Mouse (Mus musculus) limb, embryonic 13.5 days (tissue): ENCODE measurements around the gene Otof. TPM values are rescaled to one million over a fixed set of nuclear protein-coding genes. Genes with fewer than 3 reads are reported as not detected.

Experiments
- ATAC-seq: fragments of 200-750 bp; cut with Nextera tagmentation; 2 replicates; pipeline ENCODE4 v1.8.0; 2017; ENCODE audit warnings: low read depth, moderate number of reproducible peaks, moderate TSS enrichment; ENCODE audit not compliant: low FRiP score
- H3K27ac ChIP-seq: fragments of 300-500 bp; sonication (generic); 2 replicates; pipeline ENCODE4 v1.5.1; 2015; ENCODE audit warnings: inconsistent platforms, mild to moderate bottlenecking, moderate library complexity
- H3K27me3 ChIP-seq: fragments of 300-500 bp; sonication (generic); 2 replicates; pipeline ENCODE4 v1.6.1; 2015; ENCODE audit warnings: mild to moderate bottlenecking, inconsistent platforms
- H3K36me3 ChIP-seq: fragments of 300-500 bp; sonication (generic); 2 replicates; pipeline ENCODE4 v1.6.1; 2015; ENCODE audit warnings: inconsistent platforms, mild to moderate bottlenecking, moderate library complexity
- H3K4me1 ChIP-seq: fragments of 300-500 bp; sonication (generic); 2 replicates; pipeline ENCODE4 v1.6.1; 2015; ENCODE audit warnings: inconsistent platforms
- H3K4me2 ChIP-seq: fragments of 300-500 bp; sonication (generic); replicated peaks from 2 replicates; pipeline ENCODE4 v1.6.1; 2015; ENCODE audit warnings: inconsistent platforms, mild to moderate bottlenecking, moderate library complexity
- H3K4me3 ChIP-seq: fragments of 300-500 bp; sonication (generic); 2 replicates; pipeline ENCODE4 v1.5.1; 2015; ENCODE audit warnings: moderate library complexity, mild to moderate bottlenecking, inconsistent platforms
- H3K9ac ChIP-seq: fragments of 300-500 bp; sonication (generic); 2 replicates; pipeline ENCODE4 v1.6.1; 2015; ENCODE audit warnings: mild to moderate bottlenecking, inconsistent platforms
- H3K9me3 ChIP-seq: fragments of 300-500 bp; sonication (generic); 2 replicates; pipeline ENCODE4 v1.6.1; 2016; ENCODE audit warnings: inconsistent platforms
- WGBS: fragments of 180-500 bp; shearing (Covaris S2); methylation state at CpG from one replicate; pipeline ENCODE4 v1.1.7; 2015; 5-methylcytosine and 5-hydroxymethylcytosine counted together
- polyA plus RNA-seq: library from polyadenylated mRNA; unstranded; fragments of >200 nt; fragmentation: Nextera tagmentation; extraction: Ambion mirVana; gene quantifications from 2 replicates; pipeline ENCODE4 v1.2.1, GENCODE M21; 2015

Otof gene
- polyA plus RNA-seq, 1 experiment from 2014 or later = 0.60 TPM

GRCm38 (mm10) chr5:30472148-30472547, 10.4 kb upstream of the Otof start:
- no peak overlapping the region for H3K4me2 ChIP-seq
- H3K9me3 ChIP-seq = no peaks in the 10 kb centered on the region
- no peak for ATAC-seq
- no peak overlapping the region for H3K9ac ChIP-seq
- no peak overlapping the region for H3K27ac ChIP-seq
- no peak overlapping the region for H3K4me3 ChIP-seq
- WGBS = 69% methylated on average over 5 of the region's 5 CpGs
- peaks cover 7% of the 10 kb centered on the region; the same call in 1 of the 2 replicates for H3K4me1 ChIP-seq
- peaks cover 5% of the 10 kb centered on the region for H3K27me3 ChIP-seq
- H3K36me3 ChIP-seq = no peaks in the 10 kb centered on the region

- H3K27me3 ChIP-seq = peaks cover 22% of the 10 kb centered on the region
- no peaks in the 10 kb centered on the region for H3K36me3 ChIP-seq
- no peak overlapping the region for H3K4me3 ChIP-seq
- H3K9me3 ChIP-seq = no peaks in the 10 kb centered on the region
- peaks cover 19% of the 10 kb centered on the region for H3K4me1 ChIP-seq
- H3K4me2 ChIP-seq = no peak overlapping the region
- no peak overlapping the region for H3K9ac ChIP-seq
- H3K27ac ChIP-seq = no peak overlapping the region
- 50% methylated on average over 6 of the region's 6 CpGs for WGBS
- ATAC-seq = no peak
Measured at GRCm38 (mm10) chr5:30470454-30470853, 8.7 kb upstream of the Otof start.

GRCm38 (mm10) chr5:30466315-30466714, 4.6 kb upstream of the Otof start:
- Histone ChIP-seq H3K27ac (no peak overlapping the region), H3K9me3 (no peaks in the 10 kb centered on the region), H3K4me1 (peaks cover 29% of the 10 kb centered on the region), H3K4me2 (peak overlapping the region; percentile 59), H3K9ac (0 out of 2 replicates have a peak overlapping the region, but pooled peaks have one; percentile 6), H3K27me3 (peaks cover 52% of the 10 kb centered on the region), H3K4me3 (peak overlapping the region; percentile 31), H3K36me3 (no peaks in the 10 kb centered on the region)
- 32% methylated on average over 9 of the region's 9 CpGs for WGBS
- no peak for ATAC-seq

- Histone ChIP-seq H3K4me1 (peaks cover 30% of the 10 kb centered on the region), H3K36me3 (no peaks in the 10 kb centered on the region), H3K27me3 (peaks cover 55% of the 10 kb centered on the region), H3K4me2 (peak within 1 kb of the TSS; percentile 59), H3K27ac (no peak within 1 kb of the TSS), H3K9ac (0 out of 2 replicates have a peak within 1 kb of the TSS, but pooled peaks have one; percentile 6), H3K9me3 (no peaks in the 10 kb centered on the region), H3K4me3 (peak within 1 kb of the TSS; percentile 31)
- ATAC-seq = no peak
- WGBS = 14% methylated on average over 21 of the region's 21 CpGs
Measured at GRCm38 (mm10) chr5:30465861-30466260, 4.1 kb upstream of the Otof start, which contains the start of gene 1700001C02Rik. Gene 1700001C02Rik, plus strand, starts transcription at chr5:30466047.

- Histone ChIP-seq H3K27me3 (peaks cover 36% of the 10 kb centered on the region), H3K4me1 (peaks cover 32% of the 10 kb centered on the region), H3K27ac (no peak overlapping the region), H3K9ac (no peak overlapping the region), H3K4me3 (no peak overlapping the region), H3K4me2 (no peak overlapping the region), H3K36me3 (no peaks in the 10 kb centered on the region), H3K9me3 (no peaks in the 10 kb centered on the region)
- ATAC-seq = no peak
- 43% methylated on average over 4 of the region's 4 CpGs for WGBS
Measured at GRCm38 (mm10) chr5:30460155-30460554, 1.6 kb downstream of the Otof start.

GRCm38 (mm10) chr5:30456056-30456455, 5.7 kb downstream of the Otof start:
- WGBS = 54% methylated on average over 6 of the region's 6 CpGs
- ATAC-seq = no peak
- H3K9me3 ChIP-seq = no peaks in the 10 kb centered on the region

GRCm38 (mm10) chr5:30444327-30444895, 17.3 kb downstream of the Otof start:
- H3K4me2 ChIP-seq = no peak overlapping the region
- H3K9me3 ChIP-seq = no peaks in the 10 kb centered on the region
- H3K36me3 ChIP-seq = no peaks in the 10 kb centered on the region
- no peak for ATAC-seq
- 0 out of 2 replicates have a peak, but pooled peaks cover 2% of the 10 kb centered on the region for H3K27me3 ChIP-seq
- no peak overlapping the region for H3K4me3 ChIP-seq
- H3K4me1 ChIP-seq = peaks cover 11% of the 10 kb centered on the region
- H3K9ac ChIP-seq = no peak overlapping the region
- WGBS = 71% methylated on average over 13 of the region's 13 CpGs
- H3K27ac ChIP-seq = no peak overlapping the region

More at GRCm38 (mm10) chr5:30456056-30456455, 5.7 kb downstream of the Otof start:
- Histone ChIP-seq H3K27ac (no peak overlapping the region), H3K4me2 (no peak overlapping the region), H3K4me3 (no peak overlapping the region), H3K36me3 (no peaks in the 10 kb centered on the region), H3K9ac (no peak overlapping the region), H3K27me3 (peaks cover 6% of the 10 kb centered on the region), H3K4me1 (peaks cover 20% of the 10 kb centered on the region)

- WGBS = 65% methylated on average over 5 of the region's 5 CpGs
- H3K27me3 ChIP-seq = 0 out of 2 replicates have a peak, but pooled peaks cover 2% of the 10 kb centered on the region
- no peak overlapping the region for H3K27ac ChIP-seq
- H3K9me3 ChIP-seq = no peaks in the 10 kb centered on the region
- H3K36me3 ChIP-seq = no peaks in the 10 kb centered on the region
- peaks cover 11% of the 10 kb centered on the region for H3K4me1 ChIP-seq
- H3K4me2 ChIP-seq = no peak overlapping the region
- no peak for ATAC-seq
- no peak overlapping the region for H3K9ac ChIP-seq
- H3K4me3 ChIP-seq = no peak overlapping the region
Measured at GRCm38 (mm10) chr5:30442196-30442595, 19.5 kb downstream of the Otof start.

- H3K9me3 ChIP-seq = no peaks in the 10 kb centered on the region
- 88% methylated on average over 8 of the region's 8 CpGs for WGBS
- H3K4me2 ChIP-seq = no peak overlapping the region
- peaks cover 11% of the 10 kb centered on the region for H3K4me1 ChIP-seq
- no peak overlapping the region for H3K4me3 ChIP-seq
- H3K27me3 ChIP-seq = no peaks in the 10 kb centered on the region
- no peak for ATAC-seq
- no peak overlapping the region for H3K27ac ChIP-seq
- no peak overlapping the region for H3K9ac ChIP-seq
- H3K36me3 ChIP-seq = no peaks in the 10 kb centered on the region
Measured at GRCm38 (mm10) chr5:30440308-30440906, 21.3 kb downstream of the Otof start.

- no peaks in the 10 kb centered on the region for H3K9me3 ChIP-seq
- H3K27me3 ChIP-seq = no peaks in the 10 kb centered on the region
- H3K4me2 ChIP-seq = no peak overlapping the region
- H3K27ac ChIP-seq = no peak overlapping the region
- no peak for ATAC-seq
- peaks cover 4% of the 10 kb centered on the region for H3K4me1 ChIP-seq
- H3K36me3 ChIP-seq = no peaks in the 10 kb centered on the region
- H3K4me3 ChIP-seq = no peak overlapping the region
- no peak overlapping the region for H3K9ac ChIP-seq
- 40% methylated on average over 2 of the region's 2 CpGs for WGBS
Measured at GRCm38 (mm10) chr5:30438931-30439330, 22.8 kb downstream of the Otof start.

GRCm38 (mm10) chr5:30427406-30427805, 34.3 kb downstream of the Otof start:
- no peak overlapping the region for H3K4me2 ChIP-seq
- 82% methylated on average over 6 of the region's 6 CpGs for WGBS
- H3K4me1 ChIP-seq = peaks cover 9% of the 10 kb centered on the region; the same call in 1 of the 2 replicates
- H3K9ac ChIP-seq = no peak overlapping the region
- H3K4me3 ChIP-seq = no peak overlapping the region
- H3K27ac ChIP-seq = no peak overlapping the region
- H3K36me3 ChIP-seq = no peaks in the 10 kb centered on the region
- peaks cover 3% of the 10 kb centered on the region; the same call in 1 of the 2 replicates for H3K27me3 ChIP-seq
- H3K9me3 ChIP-seq = no peaks in the 10 kb centered on the region
- ATAC-seq = no peak

- H3K27ac ChIP-seq = no peak overlapping the region
- H3K36me3 ChIP-seq = no peaks in the 10 kb centered on the region
- H3K27me3 ChIP-seq = peaks cover 3% of the 10 kb centered on the region; the same call in 1 of the 2 replicates
- WGBS = 30% methylated on average over 8 of the region's 8 CpGs
- H3K9ac ChIP-seq = no peak overlapping the region
- H3K9me3 ChIP-seq = no peaks in the 10 kb centered on the region
- H3K4me1 ChIP-seq = peaks cover 9% of the 10 kb centered on the region; the same call in 1 of the 2 replicates
- ATAC-seq = no peak
- H3K4me2 ChIP-seq = no peak overlapping the region
- H3K4me3 ChIP-seq = no peak overlapping the region
Measured at GRCm38 (mm10) chr5:30423572-30424244, 38.0 kb downstream of the Otof start.
